Mouse (Mus musculus): Measurements from ENCODE around the gene Zscan4b. TPM values are rescaled to one million over a fixed set of nuclear protein-coding genes. Genes with fewer than 3 reads are reported as not detected.

Zscan4b gene
- total RNA-seq (2023; ENCODE audit: inconsistent age) = not detected in 4 replicates

DNA sequence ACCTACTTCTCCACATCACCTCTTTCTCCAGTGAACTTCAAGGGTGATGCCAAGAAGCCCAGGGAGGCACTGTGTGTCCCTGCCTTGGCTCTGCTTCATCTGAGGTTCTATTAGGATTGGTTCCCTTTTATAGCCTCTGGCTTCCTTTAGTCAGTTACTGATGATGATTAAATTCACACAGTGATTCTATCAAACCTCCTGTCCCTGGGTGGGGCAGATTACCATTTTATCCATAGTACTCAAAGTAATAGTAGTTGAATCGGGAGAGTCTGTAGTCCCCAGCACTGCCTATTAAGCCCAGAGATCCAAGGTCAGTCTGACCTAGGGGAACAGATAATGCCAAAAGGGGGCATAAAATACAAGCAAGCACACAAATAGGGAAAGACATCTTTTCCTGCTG lies at the start of gene Zscan4b:
Zscan4b (minus strand) TSS at position 101 of the 400 bp plus-strand sequence.

Other genes with a start within 250 kb of the Zscan4b start
- not detected in 4 replicates for gene Nlrp4b, start 217.3 kb downstream of the Zscan4b start, total RNA-seq (2023; ENCODE audit: inconsistent age)
- not detected in 4 replicates for gene Vmn1r71, start 150.7 kb downstream of the Zscan4b start, total RNA-seq (2023; ENCODE audit: inconsistent age)
- gene Zscan4c, start 100.7 kb upstream of the Zscan4b start, total RNA-seq (2023; ENCODE audit: inconsistent age) = not detected in 4 replicates
- gene Zscan4-ps1, start 164.6 kb upstream of the Zscan4b start, total RNA-seq (2023; ENCODE audit: inconsistent age) = not detected in 4 replicates

Measured in B cell, adult (primary cell).